Mouse (Mus musculus): ENCODE measurements around the gene Ccdc66.
A peak's percentile ranks its signal among the peaks of the same experiment; 100 is the strongest.

The Ccdc66 gene

GRCm38 (mm10) chr14:27507894-27508643 is at the start of gene Ccdc66:
Gene Ccdc66 (minus strand): TSS chr14:27508460.
- DNase-seq: peak; percentile 100

- DNase-seq: no peak
Observed at GRCm38 (mm10) chr14:27543838-27544426, 35.7 kb upstream of the Ccdc66 start.

- no peak for DNase-seq
Observed at GRCm38 (mm10) chr14:27536441-27536840, 28.2 kb upstream of the Ccdc66 start.

- no peak for DNase-seq
Observed at GRCm38 (mm10) chr14:27524541-27524940, 16.3 kb upstream of the Ccdc66 start.

- DNase-seq: no peak
Observed at GRCm38 (mm10) chr14:27508644-27509301, 513 bp upstream of the Ccdc66 start.

- no peak for DNase-seq
Observed at GRCm38 (mm10) chr14:27501096-27501495, 7.2 kb downstream of the Ccdc66 start.

- DNase-seq: no peak
Observed at GRCm38 (mm10) chr14:27493516-27493915, 14.7 kb downstream of the Ccdc66 start.

- no peak for DNase-seq
Observed at GRCm38 (mm10) chr14:27491399-27491798, 16.9 kb downstream of the Ccdc66 start.

- DNase-seq: no peak
Observed at GRCm38 (mm10) chr14:27446963-27447362, 61.3 kb downstream of the Ccdc66 start.

- DNase-seq: peak; percentile 21
Observed at GRCm38 (mm10) chr14:27444851-27445281, 63.4 kb downstream of the Ccdc66 start.

GRCm38 (mm10) chr14:27440921-27441320 is 67.3 kb downstream of the Ccdc66 start:
- DNase-seq: no peak

- DNase-seq: no peak
Observed at GRCm38 (mm10) chr14:27436826-27437225, 71.4 kb downstream of the Ccdc66 start.

GRCm38 (mm10) chr14:27436116-27436515 is 72.1 kb downstream of the Ccdc66 start:
- no peak for DNase-seq

- no peak for DNase-seq
Observed at GRCm38 (mm10) chr14:27432064-27432463, 76.2 kb downstream of the Ccdc66 start.
